Mouse (Mus musculus): Measurements from ENCODE around the gene Igf1r.

Igf1r gene

GRCm38 (mm10) chr7:68265391-68265790 is 312.8 kb downstream of the Igf1r start:
- ChIA-PET POLR2A (interaction anchor here (0.9 to 17.9 kb wide), 10 partner anchors 9 to 52 kb away, joined by 3 to 307 read pairs (median 6); partner anchors contain the start of gene Fam169b (in 1 of the 4)), CTCF (interaction anchor here in 1 of 4 experiments (0.6 to 0.7 kb wide), 2 partner anchors 9 to 35 kb away, joined by 3 to 5 read pairs; no protein-coding TSS in a partner anchor)

- ChIA-PET CTCF (no interaction called here), POLR2A (interaction anchor here in 2 of 4 experiments (2.1 to 17.9 kb wide), 2 partner anchors 10 to 11 kb away, joined by 8 to 307 read pairs; partner anchors contain the start of gene Fam169b (in 1 of the 2))
Measured at GRCm38 (mm10) chr7:68266691-68267090, 314.1 kb downstream of the Igf1r start.

GRCm38 (mm10) chr7:68270551-68270950 is 317.9 kb downstream of the Igf1r start:
- ChIA-PET CTCF (interaction anchor here in 2 of 4 experiments (0.6 to 0.7 kb wide), 3 partner anchors 12 to 42 kb away, joined by 5 to 9 read pairs (median 5); no protein-coding TSS in a partner anchor), POLR2A (interaction anchor here in 2 of 4 experiments (0.6 to 17.9 kb wide), 3 partner anchors 8 to 31 kb away, joined by 3 to 307 read pairs (median 307); partner anchors contain the start of genes Fam169b (in 1 of the 2) and Pgpep1l (in 1 of the 2))

GRCm38 (mm10) chr7:68271816-68272215 is 319.2 kb downstream of the Igf1r start:
- CTCF ChIA-PET = interaction anchor here in 1 of 4 experiments (0.5 kb wide), 1 partner anchor 10 kb away, joined by 3 read pairs; no protein-coding TSS in a partner anchor

DNA sequence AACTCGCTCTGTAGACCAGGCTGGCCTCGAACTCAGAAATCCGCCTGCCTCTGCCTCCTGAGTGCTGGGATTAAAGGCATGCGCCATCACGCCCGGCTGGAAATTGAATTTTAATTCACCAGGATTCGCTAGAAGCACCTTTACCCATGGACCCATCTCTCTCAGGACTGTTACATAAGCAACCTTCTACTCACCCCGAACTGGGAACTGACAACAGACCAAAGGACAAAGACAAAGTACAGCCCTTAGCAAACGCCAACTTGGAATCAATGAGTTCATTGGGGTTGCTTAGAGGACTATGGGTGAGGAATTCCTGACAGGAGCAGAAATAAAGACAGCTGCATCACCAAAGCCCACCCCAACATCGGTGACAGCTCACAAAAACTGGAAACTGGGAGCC is 320.0 kb downstream of the Igf1r start:
- CTCF ChIA-PET = no interaction called here
- POLR2A ChIA-PET = interaction anchor here in 2 of 4 experiments (1.0 to 17.6 kb wide), 8 partner anchors 8 to 320 kb away, joined by 3 to 307 read pairs (median 4); partner anchors contain the start of gene Pgpep1l (in 2 of the 2)

More at GRCm38 (mm10) chr7:68271816-68272215, 319.2 kb downstream of the Igf1r start:
- POLR2A ChIA-PET = interaction anchor here in 3 of 4 experiments (0.6 to 17.9 kb wide), 4 partner anchors 6 to 461 kb away, joined by 6 to 307 read pairs (median 157); partner anchors contain the start of genes Fam169b (in 1 of the 3) and Pgpep1l (in 1 of the 3)

- POLR2A ChIA-PET = interaction anchor here in 3 of 4 experiments (0.6 to 17.6 kb wide), 14 partner anchors 8 to 525 kb away, joined by 3 to 307 read pairs (median 4); partner anchors contain the start of gene Pgpep1l (in 2 of the 3)
Measured at GRCm38 (mm10) chr7:68273515-68273914, 320.9 kb downstream of the Igf1r start, which contains the start of gene Fam169b. Gene Fam169b (plus strand): TSS chr7:68273839.

DNA sequence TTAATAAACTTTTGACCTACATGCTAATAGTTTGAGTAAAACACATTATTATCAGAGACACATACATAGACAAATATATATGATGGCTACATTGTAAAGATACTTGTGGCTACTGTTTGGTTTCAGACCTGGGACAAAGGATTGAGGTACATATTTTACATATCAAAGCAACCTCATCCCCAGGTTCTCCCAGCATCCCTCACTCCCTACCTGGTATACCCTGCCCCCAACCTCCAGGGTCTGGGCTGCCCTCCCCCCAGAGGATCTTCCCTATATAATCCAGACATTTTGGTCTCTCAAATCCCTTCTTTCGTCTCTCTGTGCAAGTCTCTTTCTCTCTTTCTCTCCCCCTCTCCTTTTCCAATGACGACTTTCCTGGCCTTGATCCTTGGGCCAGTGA is 321.6 kb downstream of the Igf1r start:
- CTCF ChIA-PET = interaction anchor here in 1 of 4 experiments (0.7 kb wide), 1 partner anchor 516 kb away, joined by 3 read pairs; no protein-coding TSS in a partner anchor
- POLR2A ChIA-PET = interaction anchor here in 3 of 4 experiments (0.6 to 17.6 kb wide), 6 partner anchors 9 to 526 kb away, joined by 3 to 307 read pairs (median 6); partner anchors contain the start of gene Pgpep1l (in 1 of the 3)

More at GRCm38 (mm10) chr7:68273515-68273914, 320.9 kb downstream of the Igf1r start, which contains the start of gene Fam169b:
- CTCF ChIA-PET = interaction anchor here in 1 of 4 experiments (0.7 kb wide), 1 partner anchor 515 kb away, joined by 3 read pairs; no protein-coding TSS in a partner anchor

GRCm38 (mm10) chr7:68274951-68275350 is 322.3 kb downstream of the Igf1r start:
- CTCF ChIA-PET = interaction anchor here in 1 of 4 experiments (0.9 to 2.8 kb wide), 2 partner anchors 28 to 325 kb away, joined by 3 to 12 read pairs; no protein-coding TSS in a partner anchor
- POLR2A ChIA-PET = interaction anchor here (0.7 to 17.6 kb wide), 9 partner anchors 9 to 471 kb away, joined by 3 to 307 read pairs (median 6); partner anchors contain the start of genes Igf1r (in 1 of the 4) and Pgpep1l (in 1 of the 4)

DNA sequence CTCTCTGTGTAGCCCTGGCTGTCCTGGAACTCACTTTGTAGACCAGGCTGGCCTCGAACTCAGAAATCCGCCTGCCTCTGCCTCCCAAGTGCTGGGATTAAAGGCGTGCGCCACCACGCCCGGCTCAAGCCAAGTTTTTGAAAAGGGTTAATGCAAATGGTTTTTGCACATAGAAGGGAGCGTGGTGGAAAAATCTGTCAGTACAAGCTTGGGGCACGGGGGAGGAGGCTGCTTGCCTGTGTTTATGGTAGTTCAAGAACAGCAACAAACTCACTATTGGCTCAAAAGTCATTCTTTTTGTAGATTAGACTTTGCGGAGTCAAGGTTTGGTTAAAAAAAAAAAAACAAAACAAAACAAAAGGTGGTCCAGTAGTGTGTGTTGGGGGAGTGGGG is 322.8 kb downstream of the Igf1r start:
- POLR2A ChIA-PET = interaction anchor here (0.6 to 17.6 kb wide), 15 partner anchors 9 to 860 kb away, joined by 3 to 307 read pairs (median 5); partner anchors contain the start of genes Igf1r (in 1 of the 4) and Pgpep1l (in 1 of the 4)
- CTCF ChIA-PET = interaction anchor here in 2 of 4 experiments (0.9 to 2.8 kb wide), 3 partner anchors 27 to 325 kb away, joined by 3 to 12 read pairs (median 3); no protein-coding TSS in a partner anchor

- POLR2A ChIA-PET = interaction anchor here (0.6 to 17.6 kb wide), 27 partner anchors 8 to 861 kb away, joined by 3 to 307 read pairs (median 4); partner anchors contain the start of genes Pgpep1l (in 2 of the 4) and Igf1r (in 1 of the 4)
- CTCF ChIA-PET = interaction anchor here in 2 of 4 experiments (1.2 to 2.8 kb wide), 2 partner anchors 26 to 27 kb away, joined by 3 to 12 read pairs; no protein-coding TSS in a partner anchor
Measured at GRCm38 (mm10) chr7:68275838-68276731, 323.5 kb downstream of the Igf1r start.

DNA sequence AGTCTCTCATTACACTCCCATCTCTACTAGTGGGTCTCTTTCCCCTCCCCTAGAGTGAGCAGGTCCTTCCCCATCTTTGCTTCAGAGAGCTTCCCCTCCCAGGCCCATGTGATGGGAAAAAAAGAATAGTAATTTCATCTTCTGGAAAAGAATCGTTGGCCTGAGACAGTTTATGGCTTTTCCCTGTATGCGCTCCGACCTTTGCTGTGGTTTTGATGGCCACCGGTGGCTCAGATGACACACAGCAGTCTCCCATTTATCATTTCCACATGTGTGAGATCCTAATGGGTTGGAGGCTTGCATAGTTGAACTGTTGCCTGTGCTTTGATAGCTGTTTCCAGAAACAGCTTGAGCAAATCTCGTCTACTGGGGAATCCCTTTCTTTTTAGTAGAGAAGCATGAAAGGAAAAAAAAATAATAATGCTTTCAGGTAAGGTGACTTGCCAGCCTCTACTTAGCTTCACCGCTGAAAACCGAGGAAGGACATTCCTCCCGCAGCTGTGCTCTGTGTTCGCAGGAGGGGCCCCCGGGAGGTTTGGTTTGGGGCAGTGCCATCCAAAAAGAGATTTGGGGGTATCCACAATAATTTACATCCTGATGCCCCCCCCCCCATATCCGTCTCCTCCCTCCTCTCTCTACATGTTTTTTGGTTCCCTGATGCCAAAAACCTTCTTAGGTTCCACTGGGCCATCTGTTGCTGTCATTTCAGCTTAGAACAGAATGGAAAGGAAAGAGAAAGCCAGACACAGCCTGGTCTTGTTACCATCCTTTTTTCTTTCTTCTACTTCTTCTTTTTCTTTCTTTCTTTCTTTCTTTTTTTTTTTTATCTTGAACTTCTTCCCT is 324.6 kb downstream of the Igf1r start:
- ChIA-PET POLR2A (interaction anchor here (0.6 to 17.6 kb wide), 22 partner anchors 9 to 288 kb away, joined by 3 to 307 read pairs (median 4); partner anchors contain the start of gene Pgpep1l (in 2 of the 4)), CTCF (interaction anchor here in 3 of 4 experiments (0.5 to 2.8 kb wide), 6 partner anchors 13 to 484 kb away, joined by 3 to 12 read pairs (median 4); partner anchors contain the start of gene Pgpep1l (in 1 of the 3))

- ChIA-PET CTCF (interaction anchor here in 3 of 4 experiments (0.5 to 2.8 kb wide), 4 partner anchors 14 to 484 kb away, joined by 3 to 12 read pairs (median 6); partner anchors contain the start of gene Pgpep1l (in 1 of the 3)), POLR2A (interaction anchor here in 3 of 4 experiments (0.6 to 17.6 kb wide), 12 partner anchors 8 to 149 kb away, joined by 3 to 307 read pairs (median 4); partner anchors contain the start of gene Pgpep1l (in 1 of the 3))
Measured at GRCm38 (mm10) chr7:68277897-68278270, 325.3 kb downstream of the Igf1r start.

DNA sequence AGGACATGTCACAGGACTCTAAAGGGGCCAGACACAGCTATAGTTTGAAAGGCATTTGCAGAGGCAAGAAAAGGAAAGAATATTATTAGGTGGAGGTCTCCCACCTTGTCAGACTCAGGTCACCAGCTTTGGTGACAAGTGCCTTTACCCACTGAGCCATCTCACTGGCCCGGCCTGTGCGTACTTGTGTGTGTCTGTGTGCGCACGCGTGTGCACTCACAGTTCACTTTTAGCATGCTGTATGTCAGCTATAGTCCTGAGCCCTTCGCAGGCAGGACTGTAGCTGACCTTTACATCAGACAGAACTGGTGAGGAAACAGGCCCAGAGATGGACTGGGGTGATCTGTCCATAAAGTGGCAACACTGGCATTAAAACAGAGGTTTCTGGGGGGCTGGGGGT is 325.8 kb downstream of the Igf1r start:
- POLR2A ChIA-PET = interaction anchor here in 3 of 4 experiments (0.8 to 17.6 kb wide), 8 partner anchors 10 to 149 kb away, joined by 3 to 307 read pairs (median 4); partner anchors contain the start of gene Pgpep1l (in 1 of the 3)
- CTCF ChIA-PET = no interaction called here

DNA sequence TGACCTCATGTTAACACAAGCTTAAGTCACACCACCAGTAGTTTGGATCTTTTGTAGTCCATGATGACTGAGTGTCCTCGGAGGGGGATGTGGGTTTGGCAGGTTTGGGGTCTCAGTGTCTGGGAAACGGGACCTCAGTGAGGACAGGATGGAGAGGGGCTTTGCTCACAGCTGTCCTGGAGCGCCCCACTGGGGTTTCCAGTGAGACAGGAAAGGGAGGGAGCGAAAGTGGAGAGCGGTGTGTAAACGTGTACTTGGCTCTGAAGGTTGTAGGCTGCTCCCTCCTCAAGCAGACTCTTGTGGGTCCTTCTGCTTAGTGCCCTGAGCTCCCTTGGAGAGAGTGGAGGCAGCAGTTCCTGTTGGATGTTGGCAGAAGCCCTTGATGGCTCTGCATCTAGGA is 326.3 kb downstream of the Igf1r start:
- ChIA-PET CTCF (no interaction called here), POLR2A (interaction anchor here in 2 of 4 experiments (0.9 to 17.6 kb wide), 10 partner anchors 16 to 158 kb away, joined by 3 to 307 read pairs (median 3); partner anchors contain the start of gene Pgpep1l (in 1 of the 2))

DNA sequence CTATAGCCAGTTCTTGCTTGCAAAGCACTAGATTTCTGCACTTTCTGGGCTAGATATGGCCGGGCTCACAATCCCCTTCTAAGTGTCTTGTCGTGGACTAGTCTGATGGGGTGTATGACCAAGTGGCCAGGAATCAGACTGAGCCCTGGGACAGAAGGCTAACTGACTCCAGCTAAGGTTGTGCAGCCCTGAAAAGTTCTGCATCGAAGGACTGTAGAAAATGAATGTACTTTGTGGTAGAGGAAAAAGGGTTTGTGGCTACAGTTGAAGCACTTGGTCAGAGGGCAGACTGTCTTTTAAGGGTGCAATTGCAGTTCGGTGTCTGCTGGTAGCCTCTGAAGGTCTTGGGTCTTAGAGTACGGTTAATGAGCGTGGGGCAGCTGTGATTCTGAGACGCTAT is 326.9 kb downstream of the Igf1r start:
- ChIA-PET CTCF (interaction anchor here in 2 of 4 experiments (1.4 to 1.8 kb wide), 2 partner anchors 23 kb away, joined by 4 to 5 read pairs; no protein-coding TSS in a partner anchor), POLR2A (interaction anchor here in 2 of 4 experiments (0.9 to 17.6 kb wide), 11 partner anchors 17 to 159 kb away, joined by 3 to 307 read pairs (median 4); partner anchors contain the start of gene Pgpep1l (in 1 of the 2))

DNA sequence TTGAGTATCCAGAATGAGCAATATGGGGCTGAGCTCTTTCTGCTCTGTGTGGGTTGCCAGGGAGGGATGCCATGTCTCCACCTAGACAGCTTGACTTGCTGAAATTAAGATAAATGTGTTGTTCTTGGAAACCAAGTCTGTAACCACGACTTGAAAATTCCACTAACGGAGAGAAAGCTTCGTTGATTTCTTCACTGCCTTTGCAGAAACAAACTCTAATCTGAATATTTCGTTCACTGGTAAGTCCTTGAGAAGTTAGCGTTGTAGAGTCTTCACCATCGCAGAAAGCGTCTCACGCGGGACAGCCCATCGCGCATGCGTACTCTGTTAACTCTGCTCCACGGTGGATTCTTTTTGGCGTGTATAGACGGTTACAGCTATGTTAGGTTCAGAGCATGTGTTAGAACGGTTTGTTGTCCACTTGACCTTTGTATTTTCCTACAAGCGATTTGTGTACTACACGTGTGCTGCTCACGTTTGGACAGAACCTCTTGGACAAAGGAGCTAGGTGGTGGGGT is 327.8 kb downstream of the Igf1r start:
- ChIA-PET CTCF (interaction anchor here (0.5 to 1.8 kb wide), 6 partner anchors 22 to 285 kb away, joined by 3 to 6 read pairs (median 4); no protein-coding TSS in a partner anchor), POLR2A (interaction anchor here in 2 of 4 experiments (0.8 to 17.6 kb wide), 7 partner anchors 8 to 35 kb away, joined by 3 to 307 read pairs (median 4); partner anchors contain the start of gene Pgpep1l (in 1 of the 2))
